Mouse (Mus musculus) v-Abl transformed pro-B cells (cell line): ENCODE results near the gene Gm2174.

Experiments used
- in situ Hi-C, 2 experiments: fragments of 400-800 bp; cut with MboI; formaldehyde crosslinking; loops; one replicate each; pipeline ENCODE4 v1.15.1; 2025; ENCODE audit not compliant: unreplicated experiment in 2 of 2

The Gm2174 gene

DNA sequence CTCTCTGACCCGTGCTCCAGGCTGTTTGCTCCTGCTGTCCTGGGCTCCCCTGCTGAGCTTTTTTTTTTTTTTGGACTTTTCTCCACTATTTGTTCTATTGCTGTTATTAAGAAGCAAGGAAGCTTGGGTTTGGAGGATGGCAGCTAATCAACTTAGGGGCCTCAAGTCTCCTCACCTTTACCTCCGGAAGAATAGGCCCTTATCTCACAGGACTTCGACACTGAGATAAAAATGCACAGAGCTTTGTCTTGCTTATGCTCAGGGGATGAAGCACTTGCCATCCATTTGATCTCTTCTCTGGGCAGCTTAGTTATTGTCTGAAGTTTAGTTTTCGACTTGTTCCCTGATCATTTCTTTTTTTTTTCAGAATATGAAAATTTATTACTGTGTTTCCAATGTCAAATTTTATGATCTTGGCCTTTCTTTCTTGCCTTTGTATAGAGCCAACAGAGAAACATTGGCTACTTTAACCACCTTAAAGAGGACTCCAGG is at the start of gene Gm2174:
TSS of gene Gm2174 (plus strand) at position 442 of the 492 bp plus-strand sequence.
- in situ Hi-C loops: no loop called here

DNA sequence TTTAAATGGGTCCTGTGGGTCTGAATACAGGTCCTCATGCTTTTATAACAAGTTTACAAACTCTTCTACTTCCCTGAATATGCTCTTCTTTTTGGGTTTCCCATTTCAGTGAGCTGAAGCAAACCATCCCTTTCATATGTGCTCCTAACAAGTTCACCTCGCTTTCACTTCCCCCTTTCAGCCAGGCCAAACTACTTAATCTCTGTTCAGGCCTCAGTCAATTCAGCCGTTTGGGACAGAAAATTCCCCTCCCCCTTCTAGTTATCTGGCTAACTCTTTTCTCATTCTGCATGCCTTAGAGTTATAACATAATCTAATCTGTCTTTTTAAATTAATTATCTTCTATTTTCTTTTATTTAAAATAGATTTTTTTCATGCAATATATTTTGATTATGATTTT is 43.1 kb upstream of the Gm2174 start:
- in situ Hi-C loops: loop anchor here in 1 of 2 experiments (25.0 kb wide), 1 partner anchor 383 kb away; no protein-coding TSS in a partner anchor

DNA sequence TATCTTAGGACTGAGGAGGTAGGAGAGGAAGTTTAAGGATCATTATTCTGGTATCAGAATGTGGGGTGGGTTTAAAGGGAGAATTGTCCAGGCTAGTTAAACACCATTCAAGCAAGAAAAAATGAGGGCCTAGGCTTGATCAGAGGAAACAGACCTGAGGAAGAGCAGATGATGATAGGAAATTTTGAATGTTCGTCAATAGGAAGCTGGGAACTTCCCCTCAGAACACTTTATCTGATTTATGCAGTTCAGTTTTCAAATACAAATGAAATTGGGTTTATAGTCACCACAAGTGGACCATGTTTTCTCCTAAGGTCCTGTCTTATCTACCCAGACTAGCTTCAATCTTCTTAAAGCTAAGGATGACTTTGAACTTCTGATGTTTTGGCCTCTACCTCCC is 42.3 kb upstream of the Gm2174 start:
- in situ Hi-C loops: loop anchor here in 1 of 2 experiments (25.0 kb wide), 1 partner anchor 382 kb away; no protein-coding TSS in a partner anchor

DNA sequence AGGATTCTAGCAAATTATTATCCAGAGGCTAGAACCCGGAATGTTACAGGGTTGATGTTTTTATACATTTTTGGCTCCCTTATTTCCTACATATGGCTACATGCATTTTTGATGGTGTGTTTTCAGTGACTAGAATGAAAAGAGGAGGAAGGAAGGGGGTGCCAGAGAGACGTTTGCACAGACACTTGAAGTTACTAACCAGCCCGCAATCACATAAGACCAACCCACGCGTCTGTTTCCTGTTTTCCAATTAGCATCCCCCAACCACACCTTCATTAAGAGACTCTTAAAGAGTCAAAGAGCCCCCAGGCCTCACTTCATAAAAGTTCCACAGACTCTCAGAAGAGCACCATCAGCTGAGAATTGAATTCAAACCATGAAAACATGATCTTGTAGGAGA is 41.6 kb upstream of the Gm2174 start:
- in situ Hi-C loops: loop anchor here in 1 of 2 experiments (25.0 kb wide), 1 partner anchor 381 kb away; no protein-coding TSS in a partner anchor

DNA sequence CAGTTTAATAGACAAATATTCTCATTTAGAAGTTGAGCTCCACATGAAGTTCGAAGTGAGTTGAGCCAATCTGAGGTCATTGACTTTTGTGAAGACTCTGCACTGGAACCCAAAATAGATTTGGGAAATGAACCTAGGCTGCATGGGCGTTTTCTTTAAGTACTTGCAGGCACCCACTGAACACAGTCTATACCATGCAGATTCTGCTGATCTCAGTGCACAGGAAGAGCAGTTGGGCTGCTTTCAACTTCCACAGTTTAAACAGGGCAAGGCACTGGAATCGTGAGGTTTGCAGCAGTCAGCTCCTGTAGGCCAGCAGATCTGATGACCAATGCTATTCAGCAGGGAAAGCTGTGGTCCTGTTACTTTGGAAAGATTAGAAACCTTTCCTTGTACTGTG is 31.5 kb upstream of the Gm2174 start:
- in situ Hi-C loops: loop anchor here in 1 of 2 experiments (25.0 kb wide), 1 partner anchor 371 kb away; no protein-coding TSS in a partner anchor

DNA sequence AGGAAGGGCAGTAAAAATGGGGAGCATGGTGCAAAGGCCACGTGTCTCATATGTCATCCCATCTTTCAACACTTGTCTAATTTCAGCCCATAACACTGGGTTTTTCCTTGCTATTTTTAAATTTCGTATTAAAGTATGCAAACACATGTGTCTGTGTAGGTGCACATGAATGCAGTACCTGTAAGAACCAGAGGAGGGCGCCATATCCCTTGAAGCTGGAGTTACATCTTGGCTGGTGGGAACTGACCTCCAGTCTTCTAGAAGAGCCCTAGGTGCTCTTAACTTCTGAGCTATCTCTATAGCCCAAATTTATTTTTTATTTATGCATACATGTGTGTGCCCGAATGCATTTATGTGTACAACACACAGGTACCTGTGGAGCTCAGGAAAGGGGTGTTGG is 30.2 kb upstream of the Gm2174 start:
- in situ Hi-C loops: loop anchor here in 1 of 2 experiments (25.0 kb wide), 1 partner anchor 370 kb away; no protein-coding TSS in a partner anchor

DNA sequence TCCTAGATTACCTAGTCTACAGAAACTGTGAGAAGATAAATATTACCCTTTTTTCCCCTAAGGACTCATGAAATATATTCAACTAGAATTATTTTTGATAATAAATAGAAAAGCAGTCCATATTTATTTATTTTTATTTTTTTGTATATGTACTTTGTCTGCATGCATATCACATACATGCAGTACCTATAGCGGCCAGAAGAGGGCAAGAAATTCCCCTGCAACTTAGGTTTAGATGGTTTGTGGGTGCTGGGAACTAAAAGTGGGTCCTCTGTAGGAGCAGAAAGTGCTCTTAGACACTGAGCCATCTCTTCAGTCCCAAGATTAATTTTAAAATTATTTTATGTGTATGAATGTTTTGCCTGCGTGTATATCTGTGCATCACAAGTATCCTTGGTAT is 17.2 kb upstream of the Gm2174 start:
- in situ Hi-C loops: loop anchor here in 1 of 2 experiments (5.0 kb wide), 1 partner anchor 57 kb away; no protein-coding TSS in a partner anchor

DNA sequence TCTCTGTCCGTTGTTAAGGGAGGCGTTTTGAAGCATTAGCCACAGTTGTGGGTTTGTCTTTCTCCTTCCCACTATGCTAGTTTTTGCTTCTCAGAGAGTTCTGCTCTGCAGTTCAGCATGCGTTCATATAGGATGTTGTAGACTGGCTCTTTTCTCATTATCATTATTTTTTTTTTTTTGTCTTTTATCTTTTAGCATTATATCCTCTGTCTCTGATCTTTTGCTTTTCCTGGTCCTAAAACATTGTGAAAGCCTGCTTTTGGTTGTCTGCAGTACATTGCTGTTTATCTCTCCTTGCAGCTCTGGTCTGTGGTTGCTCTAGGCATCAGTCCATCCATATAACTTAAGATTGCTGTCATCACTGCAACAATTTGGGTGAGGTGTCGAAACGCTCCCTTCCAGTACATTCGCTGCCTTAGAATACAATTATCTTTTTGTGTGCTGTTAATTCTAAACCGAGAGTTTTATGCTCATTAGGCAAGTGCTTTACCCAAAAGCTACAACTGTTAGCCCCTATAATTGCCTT is 11.9 kb upstream of the Gm2174 start:
- in situ Hi-C loops: no loop called here

DNA sequence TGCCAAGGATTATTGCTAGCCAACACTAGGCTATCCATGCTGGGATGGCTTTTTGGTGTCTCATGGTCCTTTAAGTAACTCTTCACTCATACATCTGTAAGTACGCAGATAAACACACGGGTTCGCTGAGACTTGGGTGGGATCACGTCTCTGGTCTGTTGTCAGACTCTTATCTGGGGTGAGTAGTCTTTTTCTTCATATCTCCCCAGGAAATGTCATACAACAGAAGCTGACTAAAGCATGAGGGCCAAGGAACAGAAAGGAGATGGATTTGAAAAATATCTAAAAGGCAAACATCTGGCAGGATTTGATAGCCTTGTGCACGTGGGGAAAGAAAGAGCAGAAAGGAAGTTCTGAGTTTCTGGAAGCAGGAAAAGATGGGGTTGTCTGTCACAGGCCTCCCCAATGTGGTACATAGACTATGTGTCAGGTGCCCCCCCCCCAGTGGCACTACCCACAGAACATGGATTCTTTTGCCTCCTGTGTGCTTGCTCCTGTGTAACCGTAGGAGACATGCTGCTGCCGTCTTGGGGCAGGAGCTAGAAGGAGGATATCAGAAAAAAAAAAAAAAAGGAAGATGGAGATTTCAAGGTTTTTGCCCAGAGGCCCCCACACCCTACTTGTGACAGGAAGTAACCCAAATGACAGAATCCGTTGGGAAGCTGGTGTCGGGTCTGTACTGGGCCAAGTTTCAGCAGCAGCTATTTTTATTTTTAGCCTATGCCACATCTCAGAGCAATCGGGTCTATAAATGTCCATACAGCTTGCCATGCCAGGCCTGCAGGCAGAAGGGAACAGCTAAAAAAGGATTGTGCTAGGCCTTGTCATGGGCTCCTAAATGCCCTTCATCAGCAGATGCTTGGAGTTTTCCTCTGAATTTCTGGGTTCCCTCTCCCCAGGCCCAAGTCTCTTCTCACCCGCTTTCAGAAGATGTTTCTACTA is 1.0 kb upstream of the Gm2174 start:
- in situ Hi-C loops: no loop called here

DNA sequence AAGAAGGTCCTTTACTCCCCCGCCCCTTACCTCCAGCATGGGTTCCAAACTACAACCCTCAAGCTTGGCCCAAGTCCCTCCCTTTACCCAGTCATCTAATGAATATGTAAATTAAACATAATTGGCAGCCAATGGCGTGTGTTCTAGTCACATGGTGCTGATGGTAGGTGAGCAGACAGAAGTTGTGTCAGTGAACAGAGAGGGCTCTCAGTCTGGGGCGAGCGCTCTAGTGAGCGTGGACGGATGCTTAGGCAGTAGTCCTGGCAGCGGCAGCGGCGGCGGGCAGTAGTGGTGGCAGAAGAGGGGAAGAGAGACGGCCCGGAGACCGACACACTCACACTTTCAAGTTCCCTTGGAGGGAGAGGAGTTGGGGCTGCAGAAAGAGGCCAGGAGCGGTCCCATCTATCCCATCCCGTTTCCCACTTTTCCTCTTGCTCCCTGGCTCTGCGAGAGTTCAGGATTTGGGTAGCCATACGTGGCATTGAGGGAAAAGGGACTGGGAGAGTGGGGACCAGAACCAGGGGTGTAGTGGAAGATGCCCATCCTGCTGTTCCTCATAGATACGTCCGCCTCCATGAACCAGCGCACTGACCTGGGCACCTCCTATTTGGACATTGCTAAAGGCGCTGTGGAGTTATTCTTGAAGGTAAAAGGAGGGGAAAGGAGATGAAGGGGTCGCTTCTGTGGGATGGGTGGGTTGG is 7.1 kb downstream of the Gm2174 start, which contains the start of gene Ints6l:
TSS of gene Ints6l (plus strand) at position 187 of the 701 bp plus-strand sequence.
- in situ Hi-C loops: no loop called here

DNA sequence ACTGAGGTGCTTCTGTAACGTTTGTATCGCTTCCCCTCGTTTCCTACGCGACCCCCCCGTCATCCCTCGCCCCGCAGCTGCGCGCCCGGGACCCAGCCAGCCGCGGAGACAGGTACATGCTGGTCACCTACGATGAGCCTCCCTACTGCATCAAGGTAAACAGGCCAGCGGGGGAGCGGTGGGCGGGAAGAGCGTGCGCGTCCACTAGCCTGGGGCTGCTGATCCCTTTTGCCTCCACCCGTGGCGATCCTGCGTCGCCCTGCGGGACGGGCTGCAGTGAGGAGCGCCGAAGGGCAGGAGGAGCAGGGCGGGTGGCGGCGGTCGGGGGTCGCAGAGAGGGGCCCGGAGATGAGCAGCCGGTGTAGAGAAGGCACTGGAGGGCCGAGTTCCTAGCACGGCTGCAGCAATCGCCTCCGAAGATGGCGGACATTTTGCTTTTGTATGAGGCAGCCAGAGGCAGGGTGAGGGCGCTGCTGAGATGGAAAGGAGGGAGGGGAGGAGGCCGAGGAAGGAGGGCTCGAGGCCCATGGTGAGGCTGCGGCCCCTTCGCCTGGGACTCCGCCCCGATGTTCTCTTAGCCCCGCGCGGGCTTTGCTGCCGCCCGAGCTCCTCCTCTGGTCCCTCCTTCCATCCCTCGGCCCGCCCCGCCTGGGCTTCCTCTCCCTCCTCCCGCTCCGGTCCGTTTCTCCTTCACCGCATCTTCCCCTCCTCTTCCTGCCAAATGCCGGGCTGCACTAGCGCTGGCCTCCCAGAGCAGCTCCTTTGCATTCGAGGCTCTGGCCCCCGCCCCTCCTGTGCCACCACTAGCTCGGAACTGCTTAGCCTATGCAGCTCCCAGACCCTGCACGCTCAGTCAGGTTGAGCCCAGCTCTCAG is 7.8 kb downstream of the Gm2174 start:
- in situ Hi-C loops: no loop called here

DNA sequence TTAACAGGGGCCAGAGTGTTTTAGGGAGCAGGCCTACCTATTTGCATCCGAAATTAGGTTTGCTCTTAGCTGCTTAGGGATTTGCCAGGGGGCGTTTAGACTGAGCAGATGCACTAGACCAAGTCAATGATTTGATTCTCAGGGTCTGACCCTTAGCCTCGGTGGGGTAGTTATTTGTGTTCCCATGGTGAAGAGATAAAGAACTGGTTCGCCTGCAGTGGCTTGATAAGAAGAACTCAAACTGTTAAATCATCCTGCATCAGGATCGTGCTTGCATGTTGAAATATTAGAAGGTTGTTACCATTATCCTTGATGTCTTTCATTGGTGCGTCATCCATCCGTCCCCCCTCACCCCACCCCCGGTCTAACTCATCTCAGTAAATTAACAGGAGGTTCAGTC is 8.6 kb downstream of the Gm2174 start:
- in situ Hi-C loops: no loop called here

DNA sequence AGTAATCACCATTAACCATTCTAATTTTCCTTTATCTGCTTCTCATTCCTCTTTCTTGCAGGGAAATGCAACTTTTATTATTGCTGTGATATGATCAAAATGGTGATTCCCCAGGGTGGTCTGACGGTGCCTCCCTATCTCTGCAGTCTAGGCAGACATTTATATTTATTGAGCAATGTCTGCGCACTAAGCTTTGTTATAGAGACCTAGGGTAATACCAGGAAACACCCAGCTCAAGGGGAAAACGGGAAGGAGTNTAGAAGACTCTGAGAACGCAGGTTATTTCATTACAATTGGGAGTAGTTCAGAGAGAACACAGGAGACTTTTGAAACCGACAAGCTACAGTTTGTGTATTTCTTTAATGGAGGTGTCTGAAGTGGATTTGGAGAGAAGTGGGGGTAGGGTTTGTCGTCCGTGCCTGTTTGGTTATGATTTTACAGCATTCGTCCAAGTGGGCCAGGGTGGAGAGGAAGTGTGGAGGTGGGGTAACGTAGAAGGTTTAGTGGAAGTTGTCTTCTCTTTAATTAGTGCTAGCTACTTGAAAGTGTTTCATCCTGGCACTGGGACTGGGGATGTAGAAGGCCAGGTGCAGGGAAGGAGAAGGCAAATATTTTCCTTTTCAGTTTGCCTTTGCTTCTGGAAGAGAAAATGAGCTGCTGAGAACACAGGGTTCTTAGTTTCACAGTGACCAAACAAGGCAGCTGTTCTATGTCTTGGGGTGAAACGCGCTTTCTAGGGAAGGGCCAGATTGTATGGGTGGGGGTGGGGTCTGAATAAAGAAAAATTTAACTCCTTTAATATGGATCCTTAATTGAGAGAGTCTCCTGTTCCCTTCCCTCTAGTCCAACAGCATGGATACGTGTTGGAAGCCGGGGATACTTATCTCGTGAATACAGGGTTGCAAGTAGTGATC is 14.5 kb downstream of the Gm2174 start:
- in situ Hi-C loops: no loop called here

DNA sequence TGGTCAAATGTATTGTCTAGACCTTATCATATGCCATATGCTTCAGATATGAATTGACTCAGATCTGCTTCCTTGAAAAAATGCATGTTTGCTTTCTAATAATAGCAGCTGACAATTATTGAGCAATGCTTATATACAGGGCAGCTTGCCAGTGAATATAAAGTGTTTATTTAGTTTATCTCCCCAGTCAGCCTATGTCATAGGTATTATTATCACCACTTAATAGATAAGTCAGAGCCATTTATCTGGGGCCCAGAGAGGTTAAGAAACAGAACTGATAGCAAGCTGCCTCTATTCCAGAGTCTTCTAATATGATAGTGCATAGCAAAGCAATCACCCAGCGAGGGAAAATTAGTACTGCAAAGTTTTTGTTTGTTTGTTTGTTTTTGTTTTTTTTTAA is 17.1 kb downstream of the Gm2174 start:
- in situ Hi-C loops: no loop called here

DNA sequence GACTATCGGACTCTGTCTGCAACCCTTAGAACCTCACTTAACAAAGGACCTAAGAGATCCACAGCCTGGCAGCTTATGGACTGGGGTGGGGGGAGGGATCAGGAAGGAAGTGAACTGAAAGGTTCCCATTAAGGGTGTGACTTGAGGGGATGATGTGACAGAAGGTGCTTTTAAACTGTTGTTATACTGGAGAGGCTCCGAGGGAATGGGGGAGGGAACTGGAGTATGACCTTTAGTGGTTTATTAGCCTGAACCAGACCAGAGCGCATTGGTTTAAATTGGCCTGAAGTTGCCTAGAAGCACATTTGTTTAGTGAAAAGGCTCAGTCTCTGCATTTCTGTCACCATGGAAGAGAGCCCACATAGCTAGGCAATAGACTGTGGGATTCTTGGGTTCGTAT is 19.9 kb downstream of the Gm2174 start:
- in situ Hi-C loops: no loop called here

DNA sequence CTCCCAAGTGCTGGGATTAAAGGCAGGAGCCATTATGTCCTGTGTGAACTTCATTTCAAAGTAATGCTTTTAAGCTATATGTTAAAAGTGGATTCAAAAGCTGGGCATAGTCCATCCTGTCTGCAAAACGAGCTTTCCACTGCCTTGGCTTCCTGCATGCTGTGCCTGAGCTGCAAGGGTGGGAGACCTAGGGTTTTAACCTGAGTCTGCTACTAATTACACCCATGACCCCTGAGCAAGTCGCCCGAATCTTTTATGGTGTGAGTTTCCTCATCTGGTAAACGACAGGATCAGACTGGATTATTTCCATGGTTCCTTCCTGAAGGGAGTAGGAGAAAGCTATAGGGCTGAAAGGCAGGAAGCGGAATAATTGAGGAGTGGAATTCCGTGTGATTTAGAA is 20.7 kb downstream of the Gm2174 start:
- in situ Hi-C loops: no loop called here

DNA sequence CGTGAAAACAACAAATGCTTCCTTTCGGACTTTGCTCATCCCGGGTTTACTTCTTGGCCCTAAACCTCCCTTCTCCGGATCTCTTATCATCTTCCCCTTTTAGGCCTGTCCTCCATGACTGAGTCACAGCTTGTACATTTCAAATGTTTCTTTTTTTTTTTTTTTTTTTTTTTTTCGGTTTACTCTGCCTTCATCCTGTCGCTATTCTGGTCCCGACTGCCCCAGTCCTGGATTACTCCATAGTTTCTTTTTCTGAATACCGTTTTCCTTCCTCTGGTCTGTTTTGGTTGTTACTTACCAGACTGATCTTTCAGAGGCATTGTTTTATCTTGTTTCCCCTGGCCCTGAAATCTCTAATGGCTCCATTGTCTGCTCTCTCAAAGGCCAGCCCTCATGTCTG is 26.3 kb downstream of the Gm2174 start:
- in situ Hi-C loops: no loop called here

DNA sequence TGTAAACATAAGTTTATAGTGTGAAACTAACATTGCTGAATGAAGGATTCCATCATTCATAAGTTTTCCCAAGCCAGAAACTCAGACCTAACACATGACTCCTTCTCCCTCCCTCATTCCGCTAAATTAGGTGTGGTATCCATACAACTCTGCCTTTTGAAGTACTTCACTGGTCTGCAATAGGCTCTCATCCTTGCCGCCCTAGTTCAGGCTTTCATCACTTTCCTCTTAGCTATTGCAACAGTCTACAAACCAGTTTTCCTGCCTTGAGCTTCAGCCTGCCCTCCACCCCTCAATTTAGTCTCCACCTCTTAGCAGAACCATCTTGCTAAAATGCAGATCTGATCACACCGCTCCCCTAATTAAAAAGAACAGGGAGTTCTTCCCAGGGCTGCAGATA is 29.8 kb downstream of the Gm2174 start:
- in situ Hi-C loops: loop anchor here in 1 of 2 experiments (25.0 kb wide), 1 partner anchor 890 kb away; no protein-coding TSS in a partner anchor

DNA sequence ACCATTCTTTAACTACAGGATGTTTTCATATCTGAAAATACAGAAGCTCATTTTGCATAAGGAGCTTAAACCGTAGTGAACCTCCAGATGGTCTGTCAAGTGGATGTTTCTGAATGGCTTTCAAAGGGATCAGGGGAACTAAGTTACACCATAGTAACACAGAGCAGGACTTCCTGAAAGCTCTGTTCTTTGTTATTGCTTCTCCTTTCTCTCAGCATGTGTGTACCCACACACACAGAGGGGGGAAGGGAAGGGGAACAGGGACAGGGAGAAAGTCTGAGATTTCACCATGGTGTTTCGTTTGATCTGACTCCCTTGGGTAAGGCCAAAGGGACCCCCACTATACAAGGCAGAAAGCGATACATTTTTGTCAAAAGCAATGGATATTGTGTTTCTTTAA is 34.1 kb downstream of the Gm2174 start:
- in situ Hi-C loops: loop anchor here in 1 of 2 experiments (25.0 kb wide), 1 partner anchor 895 kb away; no protein-coding TSS in a partner anchor
